Mouse (Mus musculus) central nervous system, embryonic 11.5 days (tissue): ENCODE data around the gene Gm29797. TPM values are rescaled to one million over a fixed set of nuclear protein-coding genes. Genes with fewer than 3 reads are reported as not detected.

Source experiments
- polyA plus RNA-seq: library from polyadenylated mRNA; depleted of rRNA; stranded (reverse); fragments of >200 nt; gene quantifications from 2 replicates; pipeline ENCODE4 v1.2.3, GENCODE M21; 2012; rRNA removed

Gm29797 gene
- 0.22 and 0.30 TPM in 2 replicates for polyA plus RNA-seq

DNA sequence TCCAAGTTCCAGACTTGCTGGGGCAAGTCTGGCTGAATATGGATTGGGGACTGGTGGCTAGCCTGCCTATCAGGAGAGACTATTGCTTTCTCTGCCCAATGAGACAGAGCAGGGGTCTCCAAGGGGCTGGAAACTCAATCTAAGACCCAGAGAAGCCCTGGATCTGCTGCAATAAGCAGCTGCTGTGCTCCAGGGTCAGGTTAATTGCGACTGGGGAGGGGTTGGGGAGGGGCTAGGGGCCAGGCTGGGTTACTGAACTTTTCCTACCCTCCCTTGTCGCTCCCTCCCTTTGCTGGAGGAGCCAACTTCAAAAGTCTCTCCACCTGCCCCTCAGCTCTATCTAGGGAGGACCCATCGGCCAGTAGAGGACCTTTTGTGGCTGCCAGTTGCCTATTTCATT, at the start of gene Gm29797:
TSS of gene Gm29797 (plus strand) at position 301 of the 400 bp plus-strand sequence.

GRCm38 (mm10) chr2:181671326-181671725, 14.5 kb downstream of the Gm29797 start, which contains the start of gene Sox18:
Gene Sox18, minus strand, starts transcription at chr2:181671640.

DNA sequence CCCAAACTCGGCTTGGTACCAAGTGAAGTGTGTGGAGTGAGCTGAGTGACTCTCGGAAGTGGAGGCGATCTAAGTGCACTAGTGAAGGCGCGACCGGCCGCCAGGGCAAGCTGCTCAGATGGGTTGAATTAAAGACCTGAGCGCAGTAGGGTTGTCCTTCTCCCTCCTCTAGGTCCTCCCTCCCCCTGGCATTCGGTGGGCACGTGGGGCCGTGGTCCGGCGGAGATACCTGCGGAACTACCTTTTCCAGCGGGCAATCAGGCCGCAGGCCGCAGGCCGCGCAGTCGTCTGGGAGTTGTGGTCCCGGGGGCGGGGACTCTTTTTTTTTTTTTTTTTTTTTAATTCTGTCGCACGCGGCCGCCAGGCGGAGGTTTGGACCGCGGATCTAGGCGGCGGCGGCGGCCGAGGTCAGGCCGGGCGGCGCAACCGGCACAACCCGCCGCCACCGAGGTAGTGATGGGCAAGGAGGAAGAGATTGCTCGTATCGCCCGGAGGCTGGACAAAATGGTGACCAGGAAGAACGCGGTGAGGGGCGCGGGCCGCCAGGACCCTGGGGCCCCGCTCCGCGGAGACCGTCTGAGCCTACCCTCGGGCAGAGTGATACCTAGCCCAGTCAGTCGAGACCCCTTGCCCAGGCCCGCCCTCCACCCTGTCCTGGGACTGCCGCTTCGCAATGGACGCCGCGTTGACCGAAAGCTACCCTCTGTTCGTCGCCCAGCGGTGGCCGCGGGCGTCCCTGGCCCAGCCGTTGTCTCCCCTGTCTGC, 23.3 kb downstream of the Gm29797 start, which contains the start of gene Tcea2:
TSS of gene Tcea2 (plus strand) at position 360 of the 765 bp plus-strand sequence.

GRCm38 (mm10) chr2:181693339-181694280, 36.8 kb downstream of the Gm29797 start, which contains the start of gene Rgs19:
Gene Rgs19, minus strand, starts transcription at chr2:181693977.

DNA sequence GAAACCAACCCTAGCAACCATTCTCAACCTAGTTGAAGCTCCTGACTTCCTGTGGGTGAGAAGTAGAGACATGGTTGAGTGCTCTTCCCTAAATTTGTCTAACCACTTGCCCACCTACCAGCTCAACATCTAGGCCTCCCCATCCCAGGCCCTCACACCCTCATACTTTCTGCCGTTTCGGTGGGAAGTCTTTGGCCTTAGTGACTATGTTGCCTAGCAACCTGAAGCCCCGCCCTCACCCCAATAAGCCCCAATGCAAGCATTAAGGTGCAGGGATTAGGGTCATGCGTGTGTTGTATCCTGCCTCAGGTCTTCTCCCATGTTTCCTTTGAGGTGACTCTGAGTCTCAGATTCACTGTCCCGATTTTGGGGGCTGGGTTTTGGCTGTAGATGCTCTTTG, 41.4 kb downstream of the Gm29797 start, which contains the start of gene Lkaaear1:
TSS of gene Lkaaear1 (minus strand) at position 202 of the 400 bp plus-strand sequence.

Other genes with a start within 250 kb of the Gm29797 start
- 11.8 and 16.4 TPM in 2 replicates for gene Zbtb46, start 197.6 kb upstream of the Gm29797 start, polyA plus RNA-seq
- gene Abhd16b, start 163.8 kb upstream of the Gm29797 start, polyA plus RNA-seq, result not detected in 2 replicates
- 137 and 215 TPM in 2 replicates for gene Tpd52l2, start 159.9 kb upstream of the Gm29797 start, polyA plus RNA-seq
- 72.3 and 86.8 TPM in 2 replicates for gene Dnajc5, start 136.5 kb upstream of the Gm29797 start, polyA plus RNA-seq
- gene Uckl1, start 72.1 kb upstream of the Gm29797 start, polyA plus RNA-seq, result 59.6 and 92.4 TPM in 2 replicates
- gene Prpf6, start 65.2 kb upstream of the Gm29797 start, polyA plus RNA-seq, result 50.4 and 77.7 TPM in 2 replicates
- gene Zfp512b, start 64.2 kb upstream of the Gm29797 start, polyA plus RNA-seq, result 86.1 and 97.7 TPM in 2 replicates
- 27.2 and 38.4 TPM in 2 replicates for gene Samd10, start 57.8 kb upstream of the Gm29797 start, polyA plus RNA-seq
- gene Sox18, start 14.6 kb downstream of the Gm29797 start, polyA plus RNA-seq, result 12.0 and 20.4 TPM in 2 replicates
- 43.7 and 63.4 TPM in 2 replicates for gene Tcea2, start 23.3 kb downstream of the Gm29797 start, polyA plus RNA-seq
- 42.2 and 74.8 TPM in 2 replicates for gene Rgs19, start 36.9 kb downstream of the Gm29797 start, polyA plus RNA-seq
- not detected in 2 replicates for gene Lkaaear1, start 41.4 kb downstream of the Gm29797 start, polyA plus RNA-seq
- gene Oprl1, start 58.0 kb downstream of the Gm29797 start, polyA plus RNA-seq, result 16.4 and 19.8 TPM in 2 replicates
- 46.8 and 70.9 TPM in 2 replicates for gene Myt1, start 106.3 kb downstream of the Gm29797 start, polyA plus RNA-seq
- gene Pcmtd2, start 180.8 kb downstream of the Gm29797 start, polyA plus RNA-seq, result 47.2 and 69.5 TPM in 2 replicates
- gene Polr3k, start 207.3 kb downstream of the Gm29797 start, polyA plus RNA-seq, result 35.9 and 52.4 TPM in 2 replicates